Mouse (Mus musculus) layer of hippocampus, adult 18-20 months (tissue): Measurements from ENCODE around the gene Kcnt1. TPM values are rescaled to one million over a fixed set of nuclear protein-coding genes. Genes with fewer than 3 reads are reported as not detected.

Experiments used
- total RNA-seq, 2 experiments: library from RNA; stranded (reverse); gene quantifications; 2 replicates each; pipeline ENCODE4 v1.2.3; 2021

The Kcnt1 gene
- total RNA-seq, 2 experiments from 2014 or later = 39.9 to 43.2 TPM

Other genes starting within 250 kb of the Kcnt1 start
- not detected for gene Ccdc183, start 246.1 kb upstream of the Kcnt1 start, total RNA-seq
- gene Tmem141, start 241.7 kb upstream of the Kcnt1 start, total RNA-seq = 10 to 100 TPM; 16.7 to 17.5 TPM
- gene Fcna, start 235.7 kb upstream of the Kcnt1 start, total RNA-seq = 1 to 10 TPM in 1 of 2 experiments, under 1 TPM in 1; 0.56 to 1.1 TPM
- gene Lcn8, start 210.6 kb upstream of the Kcnt1 start, total RNA-seq = not detected
- not detected for gene Lcn5, start 205.8 kb upstream of the Kcnt1 start, total RNA-seq
- gene Lcn6, start 186.9 kb upstream of the Kcnt1 start, total RNA-seq = not detected
- gene Lcn10, start 181.0 kb upstream of the Kcnt1 start, total RNA-seq = not detected
- gene Obp2a, start 163.7 kb upstream of the Kcnt1 start, total RNA-seq = not detected
- 10 to 100 TPM; 92.5 to 96.1 TPM for gene Bmyc, start 157.0 kb upstream of the Kcnt1 start, total RNA-seq
- gene Obp2b, start 126.7 kb upstream of the Kcnt1 start, total RNA-seq = not detected
- not detected for gene Lcn3, start 98.2 kb upstream of the Kcnt1 start, total RNA-seq
- not detected for gene Lcn11, start 86.7 kb upstream of the Kcnt1 start, total RNA-seq
- gene Gm13539, start 81.5 kb upstream of the Kcnt1 start, total RNA-seq = not detected
- not detected for gene Glt6d1, start 47.9 kb upstream of the Kcnt1 start, total RNA-seq
- gene Lcn9, start 40.6 kb upstream of the Kcnt1 start, total RNA-seq = not detected
- not detected for gene Sohlh1, start 16.5 kb upstream of the Kcnt1 start, total RNA-seq
- gene Camsap1, start 119.5 kb downstream of the Kcnt1 start, total RNA-seq = 100 to 1,000 TPM; 133 to 153 TPM
- gene Ubac1, start 158.0 kb downstream of the Kcnt1 start, total RNA-seq = 10 to 100 TPM; 53.9 to 58.0 TPM